ENCODE assay signal across 1 mouse cellular context in genomic region chr5:124500037-124500436, GRCm38 (mm10). TPM values are rescaled to one million over a fixed set of nuclear protein-coding genes. Genes with fewer than 3 reads are reported as not detected.
"Had no signal": no experiment of that assay in that cellular context is flagged by ENCODE, and none has a peak within 500 bp of the region (broad histone marks: within the 10 kb centered on the region; RNA-seq: fewer than 3 reads in every experiment).

No protein-coding gene starts in this region.

RNA-seq across cellular contexts. Expression of gene Rilpl1, which starts 31.2 kb away (rescaled TPM):
- total RNA-seq: granulocyte monocyte progenitor cell, adult 5-6 weeks had no signal
